Mouse (Mus musculus) brain, adult 2 months (tissue): Measurements from ENCODE around the gene Acvr1b.

Experiments used
- DNase-seq: peaks from one replicate; pipeline ENCODE4 v3.0.0; 2011; ENCODE audit warnings: low read depth, low spot score

Gene Acvr1b

DNA sequence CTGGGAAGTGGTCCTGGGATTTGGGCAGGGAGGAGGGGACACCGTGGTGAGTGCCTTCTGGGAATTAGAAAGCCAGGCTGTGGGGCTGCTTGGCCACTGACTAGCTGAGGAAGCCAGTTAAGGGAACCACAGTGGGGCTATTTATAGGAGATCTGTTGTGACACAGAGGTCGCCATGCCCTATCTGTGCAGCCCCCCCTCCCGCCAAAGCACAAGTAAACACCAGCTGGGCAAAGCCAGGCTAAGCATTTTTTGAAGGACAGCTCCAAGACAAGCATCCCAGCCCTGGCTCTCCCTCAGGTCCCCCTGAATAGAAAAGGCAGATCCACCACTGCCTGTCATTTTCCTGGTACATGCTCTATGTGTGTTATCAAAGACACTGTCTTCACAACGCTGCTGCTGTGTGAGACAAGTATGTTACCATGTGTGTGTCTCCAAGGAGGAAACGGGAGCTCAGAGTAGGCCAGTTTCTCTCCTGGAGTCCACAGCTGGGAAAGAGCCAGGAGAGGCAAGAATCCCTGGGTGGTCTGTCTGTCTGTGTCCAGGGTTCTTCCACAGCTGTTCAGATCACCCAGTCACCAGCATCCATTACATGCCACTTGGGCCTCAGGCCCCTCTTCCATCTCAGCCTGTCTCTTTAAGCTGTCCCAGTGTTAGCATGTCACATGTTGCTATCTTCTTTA lies 74.3 kb downstream of the Acvr1b start:
- no peak for DNase-seq

DNA sequence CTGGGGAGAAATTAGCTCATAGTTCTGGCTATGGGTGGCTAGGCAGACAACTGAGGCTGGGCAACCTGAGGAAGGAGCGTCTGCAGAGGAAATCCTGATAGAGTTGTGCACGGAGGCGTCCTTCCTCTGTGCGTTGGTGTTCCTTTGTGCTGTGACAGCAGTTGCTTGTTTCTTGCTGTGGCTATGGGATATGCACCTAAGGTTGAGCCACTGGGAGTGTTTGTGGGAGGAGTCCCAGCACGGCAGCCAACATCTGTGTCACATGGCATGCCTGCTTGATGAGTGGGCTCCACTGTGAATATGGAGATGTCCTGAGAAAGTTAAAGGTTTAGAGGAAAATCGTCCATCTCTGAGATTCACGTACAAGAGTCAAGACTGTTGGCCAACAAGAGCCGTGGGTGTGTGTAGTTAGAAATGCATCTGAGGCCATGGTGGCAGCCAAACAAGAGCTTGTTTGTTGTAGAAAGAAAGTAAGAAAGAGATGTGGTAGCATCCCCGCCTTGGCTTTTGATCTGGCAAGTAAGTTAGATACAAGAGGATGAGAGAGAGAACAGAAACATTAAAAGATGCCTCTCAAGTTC lies 76.4 kb downstream of the Acvr1b start:
- DNase-seq, result no peak

DNA sequence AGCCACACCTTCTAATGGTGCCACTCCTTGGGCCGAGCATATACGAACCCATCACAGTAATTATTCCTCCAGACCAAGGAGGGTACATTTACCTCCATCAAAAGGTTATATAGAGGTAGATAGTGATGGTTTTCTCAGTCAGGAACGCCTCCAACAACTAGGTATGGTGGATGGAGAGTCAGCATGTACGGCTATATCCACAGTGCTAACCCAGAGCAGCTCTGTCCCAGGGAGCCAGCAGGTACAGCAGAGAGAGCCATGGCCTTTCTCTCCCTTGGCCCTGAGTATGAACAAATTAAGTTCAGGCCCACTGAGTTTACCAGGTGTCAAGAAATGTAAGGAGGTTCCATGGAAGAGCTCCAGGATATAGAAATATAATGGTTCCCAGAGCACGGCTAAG lies 78.1 kb downstream of the Acvr1b start:
- no peak for DNase-seq

DNA sequence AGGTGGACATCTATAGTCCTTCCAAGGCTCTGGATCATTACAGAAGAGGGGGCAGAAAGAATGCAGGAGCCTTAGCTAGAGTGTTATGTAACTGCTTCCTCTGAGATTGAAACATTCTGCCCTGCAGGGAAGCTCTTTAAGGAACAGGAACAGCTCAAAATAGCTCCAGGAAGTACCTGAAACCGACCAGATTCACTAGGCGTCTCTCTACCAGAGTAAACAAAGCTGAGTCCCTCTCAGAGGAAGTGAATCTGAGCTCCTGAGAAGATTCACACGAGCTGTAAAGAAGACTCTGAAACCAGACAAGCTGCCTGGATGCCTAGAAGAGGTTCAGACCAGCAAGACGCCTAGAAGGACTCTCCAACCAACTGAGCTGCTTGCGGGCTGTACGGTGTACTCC lies 78.7 kb downstream of the Acvr1b start:
- no peak for DNase-seq

DNA sequence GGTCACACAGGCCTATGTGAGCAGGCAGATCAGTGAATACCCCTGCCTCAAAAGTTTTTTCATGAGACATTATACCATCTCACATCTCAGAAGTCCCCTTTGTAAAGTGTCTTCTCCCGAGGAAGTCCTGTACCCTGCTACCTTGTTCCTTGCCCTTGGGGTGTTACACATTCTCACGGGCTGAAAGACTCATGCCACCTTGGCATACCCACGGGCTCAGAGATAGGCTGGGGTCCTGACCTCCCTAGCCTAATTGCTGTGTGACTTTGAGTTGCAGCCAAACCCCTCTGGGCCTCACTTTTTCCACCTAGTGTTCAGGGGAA lies 79.7 kb downstream of the Acvr1b start:
- no peak for DNase-seq

DNA sequence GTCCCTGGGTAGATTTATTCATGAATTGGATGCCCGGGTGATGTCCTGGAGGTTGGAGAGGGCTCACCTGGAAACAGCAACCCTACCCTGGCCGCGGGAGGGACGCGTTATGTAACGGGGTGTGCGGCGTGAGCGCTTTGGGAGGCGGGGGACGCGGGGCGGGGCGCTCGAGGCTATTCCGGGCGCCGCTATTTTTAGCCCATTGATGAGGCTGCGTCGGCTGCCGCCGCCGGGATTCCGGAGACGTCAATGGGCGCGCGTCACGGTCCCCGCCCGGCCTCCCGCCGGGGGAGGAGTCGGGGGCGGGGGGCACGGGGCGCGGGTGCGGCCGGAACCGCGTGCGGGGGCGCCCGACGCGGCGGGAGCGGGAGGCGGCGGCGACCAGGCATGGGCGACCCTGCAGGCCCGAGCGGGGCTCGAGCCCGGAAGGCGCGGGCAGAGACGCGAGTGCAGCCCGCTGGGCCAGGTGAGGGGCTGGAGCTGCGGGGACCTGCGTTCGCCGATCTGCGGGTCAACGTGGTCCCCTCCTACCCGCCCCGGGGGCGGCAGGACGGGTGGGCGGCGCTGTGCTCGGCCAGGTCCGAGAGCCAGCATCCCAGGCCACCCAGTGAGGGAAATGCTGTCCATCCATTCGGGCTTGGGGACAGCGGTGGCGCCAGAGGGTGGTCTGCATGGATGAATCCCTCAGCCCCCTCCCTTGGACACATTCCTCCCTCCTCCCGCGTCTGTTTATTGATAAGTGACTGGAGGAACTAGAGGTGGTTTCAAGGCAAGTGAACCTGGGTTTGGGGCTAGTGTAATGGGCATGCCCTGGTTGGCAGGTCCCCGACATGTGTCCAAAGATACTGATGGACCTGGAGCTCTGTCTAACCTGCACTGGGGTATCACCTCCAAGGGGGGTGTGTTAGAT lies 80.3 kb downstream of the Acvr1b start, which contains the start of gene Nr4a1:
Gene Nr4a1, plus strand, starts transcription at position 384 of the 910 bp plus-strand sequence.
- peak; percentile 90 for DNase-seq

DNA sequence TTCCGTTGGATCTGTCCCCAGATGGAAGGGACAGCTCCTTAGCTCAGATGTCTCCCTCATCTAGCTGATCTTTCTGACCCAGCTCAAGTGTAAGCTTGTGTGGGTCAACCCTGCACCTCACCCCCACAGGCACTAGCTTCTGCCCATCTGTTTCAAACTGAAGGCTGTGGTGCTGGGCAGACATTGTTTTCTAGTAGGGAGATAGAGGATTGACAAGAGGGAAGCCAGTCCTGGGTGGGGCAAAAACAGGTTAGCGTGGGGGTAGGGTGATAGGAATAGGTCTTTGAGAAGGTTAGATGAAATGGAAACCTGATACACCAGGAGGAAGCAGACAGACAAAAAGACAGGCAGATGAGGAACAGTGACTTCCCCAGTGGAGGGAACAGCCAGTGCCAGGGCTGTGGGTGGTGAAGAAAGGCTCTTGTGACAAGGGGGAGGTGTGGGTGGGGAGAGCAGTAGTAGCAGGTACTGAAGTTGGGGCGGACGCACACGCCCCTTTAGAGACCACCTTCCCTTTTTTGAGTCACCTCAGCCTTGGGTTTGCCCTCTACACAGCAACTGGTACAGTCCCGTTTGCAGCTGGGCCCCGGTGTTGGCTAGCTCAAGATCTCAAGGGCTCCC lies 82.1 kb downstream of the Acvr1b start:
- peak; percentile 43 for DNase-seq

DNA sequence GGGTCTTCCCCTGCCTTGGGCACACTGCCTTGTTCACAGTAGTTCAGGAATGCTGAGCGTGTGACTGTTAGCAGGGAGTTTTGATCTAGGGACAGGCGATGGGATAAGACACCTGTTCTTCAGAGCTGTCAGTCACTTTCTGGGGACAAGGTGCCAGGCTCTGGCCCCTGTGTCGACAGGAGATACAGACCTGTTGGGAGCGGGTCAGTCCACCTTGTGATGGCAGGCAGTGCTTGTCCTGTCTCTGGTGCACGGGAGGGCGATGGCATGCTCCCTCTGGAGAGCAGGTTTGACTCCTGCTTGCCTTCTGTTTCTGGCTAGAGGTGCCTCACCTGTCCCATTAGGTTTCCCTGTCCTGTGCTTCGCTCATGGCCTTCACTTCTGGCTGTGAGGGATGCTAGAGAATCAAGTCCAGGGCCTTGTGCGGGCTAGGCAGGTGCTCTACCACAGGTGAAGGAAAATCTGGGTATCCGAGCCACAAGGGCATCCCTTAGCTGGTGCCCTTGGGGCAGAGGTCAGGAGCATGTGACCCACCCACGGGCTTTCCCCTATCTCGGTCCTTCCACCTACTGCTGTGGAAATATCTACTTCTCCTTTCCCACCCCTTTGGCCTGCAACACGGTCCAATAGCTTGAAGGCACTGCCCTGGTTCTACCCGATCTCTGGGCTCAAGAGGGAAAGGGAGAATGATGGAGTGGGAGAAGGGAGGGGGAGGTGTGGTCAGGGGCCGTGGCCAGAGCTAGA lies 82.8 kb downstream of the Acvr1b start:
- DNase-seq, result no peak

DNA sequence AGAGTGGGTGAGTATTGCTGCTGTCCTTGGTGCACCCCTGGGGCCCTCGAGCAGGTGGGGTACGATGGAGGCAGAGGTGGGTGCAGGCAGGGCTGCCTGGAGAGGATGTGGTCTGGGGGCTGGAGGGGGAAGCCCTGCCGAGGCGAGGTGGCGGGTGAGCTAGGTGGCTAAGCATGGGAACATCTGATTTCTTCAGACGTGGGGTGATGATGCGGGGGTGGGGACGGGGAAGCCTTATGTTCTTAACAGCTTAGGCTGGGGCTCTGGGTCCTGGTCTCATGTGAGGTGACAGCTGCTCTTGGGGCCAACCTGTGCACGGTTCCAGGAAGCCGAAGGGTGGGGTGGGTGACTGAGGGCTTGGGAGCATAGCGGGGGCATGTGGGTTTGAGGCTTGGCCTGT lies 84.6 kb downstream of the Acvr1b start:
- no peak for DNase-seq

DNA sequence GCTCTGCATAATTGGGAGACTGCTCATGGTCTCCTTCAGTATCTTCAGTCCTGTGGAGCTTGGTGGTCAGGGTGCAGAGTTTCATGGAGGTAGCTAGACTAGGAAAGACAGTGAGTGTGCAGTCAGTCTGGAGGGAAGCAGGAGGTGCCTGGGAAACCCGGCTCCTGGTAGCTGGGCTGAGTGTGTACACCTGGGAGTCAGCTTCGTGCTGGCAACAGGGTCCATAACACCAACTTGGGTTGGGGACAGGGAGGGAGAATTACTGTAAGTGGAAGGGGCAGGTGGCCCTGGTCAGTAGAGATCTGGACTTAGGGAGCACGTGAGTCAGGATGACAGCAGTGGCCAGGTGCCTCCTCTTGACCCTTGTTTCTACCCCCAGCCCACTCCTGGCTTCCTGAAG lies 86.1 kb downstream of the Acvr1b start:
- no peak for DNase-seq

DNA sequence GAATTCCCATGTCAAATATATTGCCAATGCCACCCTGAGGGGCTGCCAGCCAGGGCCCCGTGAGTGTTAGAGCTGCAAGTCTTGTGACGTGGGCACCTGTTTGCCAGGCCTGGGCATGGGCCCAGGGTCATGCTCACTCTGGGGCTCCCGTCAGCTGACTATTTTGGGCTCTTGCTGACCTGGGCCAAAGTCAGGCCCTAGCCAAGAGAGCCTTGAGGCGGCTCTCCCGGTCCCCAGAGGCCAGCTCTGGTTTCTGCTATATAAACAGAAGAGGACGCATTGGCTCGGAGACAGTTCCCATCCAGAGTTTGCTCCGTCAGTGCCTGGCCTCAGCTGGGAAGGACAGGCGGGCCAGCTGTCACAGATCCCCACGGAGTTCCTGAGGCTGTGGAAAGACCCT lies 86.5 kb downstream of the Acvr1b start:
- DNase-seq, result no peak

DNA sequence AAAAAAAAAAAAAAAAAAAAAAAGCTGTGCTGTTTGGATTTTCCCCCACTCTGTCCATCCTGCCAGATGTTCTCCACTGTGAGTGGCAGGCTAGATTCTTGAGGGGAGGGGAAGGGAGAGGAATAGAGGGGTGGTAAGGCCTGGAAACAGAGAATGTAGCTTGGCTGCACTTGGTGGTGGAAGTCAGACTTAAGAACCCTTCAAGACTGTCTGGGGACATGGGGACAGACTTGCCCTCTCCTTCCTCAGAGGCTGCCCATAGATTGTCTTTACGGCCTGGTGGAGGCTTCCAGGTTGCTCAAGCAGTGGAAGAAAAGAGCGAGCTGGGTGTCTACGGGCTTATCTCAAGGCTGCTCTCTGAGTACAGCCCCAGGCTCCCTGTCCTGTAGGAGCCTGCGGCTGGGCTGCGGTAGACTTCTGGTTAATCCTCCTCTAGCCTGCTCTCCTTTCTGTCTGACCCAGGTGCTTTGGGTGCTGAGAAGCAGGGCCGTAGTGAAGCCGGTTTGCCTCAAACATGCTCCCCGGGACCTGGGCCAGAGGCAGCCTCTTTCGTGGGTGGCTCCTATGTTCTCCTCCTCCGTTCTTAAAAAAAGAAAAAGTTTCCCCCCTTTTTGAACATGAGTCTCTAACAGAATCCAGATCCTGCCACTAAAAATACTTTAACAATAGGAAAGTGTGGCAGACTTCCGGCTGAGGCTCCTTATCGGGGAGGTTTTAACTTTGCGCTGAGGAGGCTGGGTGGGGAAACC lies 87.2 kb downstream of the Acvr1b start:
- peak; percentile 61 for DNase-seq

DNA sequence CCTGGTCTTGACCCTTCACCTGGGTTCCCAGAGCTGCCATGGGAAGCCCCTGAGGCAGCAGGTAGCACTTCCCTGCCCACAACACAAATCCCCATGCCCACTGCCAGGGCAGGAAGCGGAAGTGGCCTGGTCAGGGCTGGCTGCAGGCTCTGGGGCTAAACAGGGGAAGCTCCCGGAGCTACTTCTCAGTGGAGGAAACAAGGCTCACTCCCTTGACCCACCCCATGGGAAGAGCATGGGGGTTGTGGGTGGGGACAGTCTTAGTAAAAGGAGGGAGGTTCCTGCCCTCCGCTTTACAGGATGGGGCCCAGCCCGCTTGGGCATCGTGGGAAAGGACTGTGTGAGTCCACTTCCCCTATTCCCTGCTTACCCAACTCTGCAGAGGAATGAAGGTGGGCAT lies 88.6 kb downstream of the Acvr1b start:
- no peak for DNase-seq
